Mouse (Mus musculus) midbrain, embryonic 13.5 days (tissue): ENCODE measurements at regions not wholly inside any gene's neighbourhood (a gene's known extent, or its start where the extent isn't known, plus 50 kb on each side); places are given as distances from the start of the nearest gene placed in this dataset.

ENCODE experiments used
- ATAC-seq: fragments of 200-750 bp; cut with Nextera tagmentation; 2 replicates; pipeline ENCODE4 v1.8.0; 2017; ENCODE audit warnings: mild to moderate bottlenecking, moderate TSS enrichment, moderate library complexity
- H3K27ac ChIP-seq: fragments of 300-500 bp; sonication (generic); 2 replicates; pipeline ENCODE4 v1.5.1; 2015; ENCODE audit warnings: inconsistent platforms, mild to moderate bottlenecking, moderate library complexity
- H3K27me3 ChIP-seq: fragments of 300-500 bp; sonication (generic); 2 replicates; pipeline ENCODE4 v1.6.1; 2015; ENCODE audit warnings: mild to moderate bottlenecking, inconsistent platforms
- H3K36me3 ChIP-seq: fragments of 300-500 bp; sonication (generic); 2 replicates; pipeline ENCODE4 v1.6.1; 2015; ENCODE audit warnings: mild to moderate bottlenecking, inconsistent platforms
- H3K4me1 ChIP-seq: fragments of 300-500 bp; sonication (generic); replicated peaks from 2 replicates; pipeline ENCODE4 v1.6.1; 2015; ENCODE audit warnings: inconsistent platforms
- H3K4me2 ChIP-seq: fragments of 300-500 bp; sonication (generic); replicated peaks from 2 replicates; pipeline ENCODE4 v1.6.1; 2015; ENCODE audit warnings: moderate library complexity, mild to moderate bottlenecking, inconsistent platforms
- H3K4me3 ChIP-seq: fragments of 300-500 bp; sonication (generic); replicated peaks from 2 replicates; pipeline ENCODE4 v1.5.1; 2015; ENCODE audit warnings: mild to moderate bottlenecking, inconsistent platforms
- H3K9ac ChIP-seq: fragments of 300-500 bp; sonication (generic); replicated peaks from 2 replicates; pipeline ENCODE4 v1.6.1; 2015; ENCODE audit warnings: mild to moderate bottlenecking, inconsistent platforms
- H3K9me3 ChIP-seq: fragments of 300-500 bp; sonication (generic); 2 replicates; pipeline ENCODE4 v1.6.1; 2016; ENCODE audit warnings: mild to moderate bottlenecking, inconsistent platforms
- WGBS: fragments of 180-500 bp; shearing (Covaris S2); methylation state at CpG from one replicate; pipeline ENCODE4 v1.1.7; 2015; 5-methylcytosine and 5-hydroxymethylcytosine counted together

DNA sequence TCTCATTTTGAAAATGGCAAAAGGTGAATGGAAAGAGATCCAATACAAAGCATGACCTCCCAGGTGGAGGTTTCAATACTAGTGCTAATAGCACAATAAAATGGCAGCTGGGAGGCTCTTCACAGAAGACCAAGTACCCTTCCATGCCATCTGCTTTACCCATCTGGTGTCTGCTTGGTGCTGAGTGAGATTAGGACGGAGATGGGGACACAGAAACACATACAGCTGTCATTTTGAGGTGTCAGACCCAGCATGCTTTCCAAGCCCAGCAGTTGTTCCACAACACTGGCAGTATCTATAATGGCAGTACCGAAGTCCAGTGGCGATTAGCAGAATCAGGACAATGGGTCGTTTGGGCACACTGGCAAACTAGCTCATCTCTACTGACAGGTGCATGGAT lies 118.9 kb upstream of the 1700064H15Rik start:
- no peaks in the 10 kb centered on the region for H3K27me3 ChIP-seq
- 80% methylated on average over 4 of the region's 4 CpGs for WGBS
- H3K4me3 ChIP-seq, result no peak overlapping the region
- no peak overlapping the region for H3K27ac ChIP-seq
- H3K4me2 ChIP-seq, result no peak overlapping the region
- H3K9ac ChIP-seq, result no peak overlapping the region
- H3K4me1 ChIP-seq, result no peaks in the 10 kb centered on the region
- ATAC-seq, result no peak
- no peaks in the 10 kb centered on the region for H3K36me3 ChIP-seq
- H3K9me3 ChIP-seq, result no peaks in the 10 kb centered on the region

DNA sequence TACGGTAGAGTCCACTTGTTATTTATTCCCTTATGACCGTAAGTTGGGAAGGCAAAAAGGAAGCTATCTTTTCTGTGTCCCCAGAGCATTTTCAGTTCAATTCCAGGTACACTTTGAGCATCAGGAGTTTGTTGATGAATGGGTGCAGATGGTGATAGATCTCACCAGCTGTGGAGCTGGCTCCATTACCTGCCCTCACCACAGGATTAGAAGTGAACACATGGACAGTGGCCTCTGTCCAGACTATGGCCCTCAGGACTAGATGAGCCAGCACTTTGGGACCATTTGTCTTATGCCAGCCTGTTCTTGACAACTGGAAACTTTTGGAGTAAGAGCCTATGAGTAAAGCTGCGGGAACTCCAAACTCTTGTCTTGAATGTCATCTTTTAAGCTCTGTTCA lies 123.5 kb upstream of the 1700064H15Rik start:
- H3K27ac ChIP-seq, result no peak overlapping the region
- H3K27me3 ChIP-seq, result no peaks in the 10 kb centered on the region
- no peaks in the 10 kb centered on the region for H3K4me1 ChIP-seq
- no peak overlapping the region for H3K4me2 ChIP-seq
- no peaks in the 10 kb centered on the region for H3K9me3 ChIP-seq
- H3K4me3 ChIP-seq, result no peak overlapping the region
- no peak overlapping the region for H3K9ac ChIP-seq
- no peaks in the 10 kb centered on the region for H3K36me3 ChIP-seq
- no peak for ATAC-seq
- 92% methylated on average over 3 of the region's 3 CpGs for WGBS

DNA sequence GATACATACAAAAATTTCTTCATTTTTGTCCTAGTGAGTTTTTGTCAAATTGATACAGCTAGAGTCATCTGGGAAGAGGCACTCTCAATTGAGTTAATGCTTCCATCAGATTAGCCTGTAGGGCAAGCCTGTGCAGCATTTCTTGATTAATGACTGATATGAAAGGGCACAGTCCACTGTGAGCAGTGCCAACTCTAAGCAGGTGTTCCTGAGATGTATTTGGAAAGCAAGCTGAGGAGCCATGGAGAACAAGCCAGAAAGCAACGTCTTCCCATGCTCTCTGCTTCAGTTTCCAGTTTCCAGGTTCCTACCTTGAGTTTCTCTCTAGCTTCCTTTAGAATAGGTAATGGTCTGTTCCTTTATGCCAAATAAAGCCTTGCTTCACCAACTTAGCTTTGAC lies 125.5 kb upstream of the 1700064H15Rik start:
- H3K4me3 ChIP-seq, result no peak overlapping the region
- ATAC-seq, result no peak
- WGBS, result 81% methylated on average over 1 of the region's 1 CpGs

DNA sequence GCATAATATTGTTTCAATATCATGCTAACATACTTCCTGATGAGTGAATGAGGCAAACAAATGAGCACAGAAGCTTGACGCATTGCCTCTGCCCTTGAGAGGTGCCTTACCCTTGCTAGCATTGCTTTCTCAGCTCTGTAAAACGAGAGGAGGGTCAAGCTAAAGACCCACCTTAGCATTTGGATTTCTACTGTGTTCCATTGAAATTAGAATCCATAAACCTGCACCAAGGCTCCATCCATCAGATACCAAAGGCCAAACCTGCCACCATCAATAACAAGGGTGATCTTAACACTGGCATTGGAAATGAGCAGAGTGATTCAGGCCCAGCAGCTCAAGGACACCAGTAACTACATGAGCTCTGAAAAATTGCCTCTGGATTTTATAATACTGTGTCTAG lies 126.2 kb upstream of the 1700064H15Rik start:
- WGBS, result 81% methylated on average over 2 of the region's 2 CpGs
- Histone ChIP-seq H3K9ac (no peak overlapping the region), H3K4me2 (no peak overlapping the region), H3K27me3 (no peaks in the 10 kb centered on the region), H3K27ac (no peak overlapping the region), H3K9me3 (no peaks in the 10 kb centered on the region), H3K4me1 (no peaks in the 10 kb centered on the region), H3K36me3 (no peaks in the 10 kb centered on the region), H3K4me3 (no peak overlapping the region)
- no peak for ATAC-seq

More for the DNA sequence above, 125.5 kb upstream of the 1700064H15Rik start:
- Histone ChIP-seq H3K36me3 (no peaks in the 10 kb centered on the region), H3K9ac (no peak overlapping the region), H3K4me2 (no peak overlapping the region), H3K27ac (no peak overlapping the region), H3K27me3 (no peaks in the 10 kb centered on the region), H3K4me1 (no peaks in the 10 kb centered on the region), H3K9me3 (no peaks in the 10 kb centered on the region)

DNA sequence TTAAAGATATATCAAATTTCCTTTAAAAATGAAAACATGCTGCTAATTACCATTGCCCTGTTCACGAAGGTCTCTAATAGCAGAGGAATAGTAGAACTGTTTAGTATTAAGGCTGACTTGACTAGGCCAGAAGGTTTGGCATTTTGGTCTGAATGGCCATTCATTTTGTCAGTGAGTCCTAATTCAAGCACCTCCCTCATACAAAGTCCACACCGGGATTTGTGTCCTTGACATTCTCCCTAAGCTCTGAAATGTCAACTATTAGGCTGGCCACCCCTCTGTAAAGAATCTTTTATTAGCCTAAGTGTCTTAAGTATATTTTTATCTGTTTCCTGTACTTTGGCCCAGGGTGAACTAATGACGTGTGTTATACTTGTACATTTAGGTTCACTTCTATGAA lies 126.7 kb upstream of the 1700064H15Rik start:
- 84% methylated on average over 3 of the region's 3 CpGs for WGBS
- ATAC-seq, result no peak

DNA sequence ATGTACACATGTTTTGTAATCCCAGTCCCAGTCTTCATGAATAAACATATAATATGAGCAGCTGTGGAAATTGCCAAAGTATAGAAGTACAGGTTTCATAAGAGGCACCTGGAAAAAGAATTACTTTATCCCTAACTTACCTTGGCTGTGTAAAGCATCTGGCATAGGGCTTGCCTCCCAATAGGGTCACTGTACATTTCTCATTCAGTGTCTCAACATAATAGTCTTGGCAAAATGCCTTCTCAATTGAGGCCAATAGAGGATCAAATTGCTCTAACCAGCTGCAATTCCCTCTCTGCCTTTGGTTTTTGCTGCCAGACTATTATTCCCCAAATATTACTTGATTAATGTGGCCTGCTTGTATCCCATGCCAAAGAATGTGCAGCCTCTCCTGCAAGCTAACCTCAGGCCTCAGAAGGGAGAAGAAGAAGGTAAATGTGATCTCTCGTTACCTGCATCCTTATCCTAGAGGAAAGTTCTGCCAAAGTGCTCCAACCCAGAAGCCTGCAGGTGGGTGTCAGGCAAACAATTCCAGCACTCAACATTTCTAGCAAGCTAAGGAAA lies 158.2 kb upstream of the Cp start:
- Histone ChIP-seq H3K9ac (no peak overlapping the region), H3K36me3 (no peaks in the 10 kb centered on the region), H3K4me3 (no peak overlapping the region), H3K9me3 (no peaks in the 10 kb centered on the region), H3K27ac (no peak overlapping the region), H3K4me2 (no peak overlapping the region), H3K27me3 (no peaks in the 10 kb centered on the region), H3K4me1 (no peaks in the 10 kb centered on the region)
- WGBS, result 97% methylated on average over 1 of the region's 1 CpGs
- ATAC-seq, result no peak

More for the DNA sequence above, 126.7 kb upstream of the 1700064H15Rik start:
- Histone ChIP-seq H3K9me3 (no peaks in the 10 kb centered on the region), H3K4me1 (no peaks in the 10 kb centered on the region), H3K27ac (no peak overlapping the region), H3K4me2 (no peak overlapping the region), H3K9ac (no peak overlapping the region), H3K4me3 (no peak overlapping the region), H3K36me3 (no peaks in the 10 kb centered on the region), H3K27me3 (no peaks in the 10 kb centered on the region)

DNA sequence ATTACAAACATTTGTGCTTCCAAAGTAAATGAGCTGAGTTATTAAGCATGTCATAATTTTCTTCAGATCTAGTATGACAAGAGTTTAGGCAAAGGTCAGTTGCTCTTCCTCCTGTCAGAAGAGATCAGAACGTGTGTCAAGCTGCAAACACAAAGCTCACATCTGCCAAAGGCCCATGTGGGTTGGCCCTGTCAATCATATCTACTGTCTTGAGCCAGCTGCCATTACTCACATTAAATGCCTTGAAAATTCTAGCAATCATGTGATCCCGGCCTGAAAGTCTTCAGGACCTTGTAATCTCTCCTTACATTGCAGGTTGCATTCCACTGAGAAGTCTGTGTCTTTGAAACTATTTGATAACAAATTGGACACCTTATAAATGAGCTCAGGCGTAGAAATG lies 146.8 kb upstream of the Cp start:
- H3K27me3 ChIP-seq, result no peaks in the 10 kb centered on the region
- no peak overlapping the region for H3K4me3 ChIP-seq
- ATAC-seq, result no peak

DNA sequence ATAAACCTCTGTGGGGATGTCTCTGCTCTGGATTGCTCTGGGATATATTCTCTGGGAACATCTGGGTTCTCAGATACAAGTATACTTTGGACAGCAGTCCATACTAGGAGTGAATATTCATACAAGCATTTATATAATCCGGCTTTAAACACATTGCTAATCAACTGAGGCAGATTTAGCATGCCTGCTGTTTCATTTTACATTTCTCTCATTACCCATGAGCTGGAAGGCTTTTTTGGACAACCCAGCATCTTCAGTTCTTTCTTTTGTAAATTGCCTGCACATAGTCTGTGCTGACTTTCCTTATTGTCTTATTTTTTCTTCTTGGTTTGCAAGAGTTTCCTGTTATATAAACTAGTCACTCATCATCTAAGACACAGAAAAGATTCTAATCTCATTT lies 131.9 kb upstream of the Cp start:
- H3K4me1 ChIP-seq, result no peaks in the 10 kb centered on the region
- no peak for ATAC-seq
- no peaks in the 10 kb centered on the region for H3K36me3 ChIP-seq
- no peaks in the 10 kb centered on the region for H3K9me3 ChIP-seq
- no peaks in the 10 kb centered on the region for H3K27me3 ChIP-seq
- WGBS, result 86% methylated on average over 1 of the region's 1 CpGs
- no peak overlapping the region for H3K27ac ChIP-seq
- no peak overlapping the region for H3K4me2 ChIP-seq
- no peak overlapping the region for H3K9ac ChIP-seq
- H3K4me3 ChIP-seq, result no peak overlapping the region

More for the DNA sequence above, 146.8 kb upstream of the Cp start:
- no peak overlapping the region for H3K27ac ChIP-seq
- WGBS, result 80% methylated on average over 3 of the region's 3 CpGs
- H3K4me1 ChIP-seq, result no peaks in the 10 kb centered on the region
- H3K36me3 ChIP-seq, result no peaks in the 10 kb centered on the region
- no peaks in the 10 kb centered on the region for H3K9me3 ChIP-seq
- H3K9ac ChIP-seq, result no peak overlapping the region
- H3K4me2 ChIP-seq, result no peak overlapping the region

DNA sequence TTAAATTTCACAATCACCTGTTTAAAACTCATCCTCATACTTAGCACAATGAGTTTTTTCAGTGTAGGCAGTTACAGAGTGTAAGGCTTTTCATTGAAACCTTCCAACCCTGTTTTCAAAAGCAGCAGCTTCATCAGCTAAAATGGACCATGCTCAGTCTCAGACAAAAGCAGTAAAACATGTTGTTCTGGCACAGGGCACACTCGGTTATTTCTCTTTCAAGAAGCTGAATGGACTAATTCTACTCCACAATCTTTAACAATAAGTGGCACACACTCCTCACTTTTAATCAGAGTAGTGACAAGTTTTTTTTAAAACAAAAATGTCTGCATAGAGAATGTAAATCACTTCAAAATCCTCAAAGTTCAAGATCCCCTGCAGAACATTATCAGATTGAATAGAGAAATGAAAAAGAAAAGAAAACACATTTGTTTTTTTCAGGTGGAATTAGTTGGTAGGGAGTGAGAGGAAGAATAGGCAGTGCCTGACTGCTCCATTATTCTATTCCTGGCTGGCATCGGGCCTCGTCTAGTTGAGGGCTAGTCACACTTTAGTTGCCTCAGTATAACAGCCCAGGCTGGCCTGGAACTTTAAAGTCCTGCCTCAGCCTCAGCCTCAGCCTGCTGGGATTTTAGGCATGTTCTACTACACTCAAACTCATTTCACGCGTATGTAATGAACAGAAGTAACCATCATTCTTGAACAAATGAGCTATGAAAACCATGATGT lies 128.2 kb upstream of the Cp start:
- no peak overlapping the region for H3K9ac ChIP-seq
- WGBS, result 52% methylated on average over 5 of the region's 5 CpGs

DNA sequence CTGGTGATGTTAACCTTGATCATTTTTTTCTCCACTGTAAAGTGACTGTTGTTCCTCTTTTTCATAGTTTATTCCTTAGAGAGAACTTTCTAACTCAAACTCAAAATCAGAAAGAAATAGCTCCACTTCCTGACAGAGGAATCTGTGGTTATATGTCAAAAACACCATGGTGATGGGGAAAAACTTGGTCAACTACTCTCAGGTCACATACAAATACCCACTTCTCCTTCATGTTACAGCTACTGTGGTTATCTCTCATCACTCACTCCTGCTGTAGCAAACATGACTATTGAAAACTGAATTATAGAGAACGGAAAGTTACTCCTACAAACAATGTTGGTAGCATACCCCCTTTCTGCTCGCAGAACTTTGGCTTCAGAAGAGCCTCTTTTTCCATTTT lies 127.1 kb upstream of the Cp start:
- no peaks in the 10 kb centered on the region for H3K4me1 ChIP-seq
- no peak for ATAC-seq
- no peak overlapping the region for H3K4me3 ChIP-seq
- H3K4me2 ChIP-seq, result no peak overlapping the region
- H3K36me3 ChIP-seq, result no peaks in the 10 kb centered on the region
- no peaks in the 10 kb centered on the region for H3K27me3 ChIP-seq
- 93% methylated on average over 2 of the region's 2 CpGs for WGBS
- H3K9ac ChIP-seq, result no peak overlapping the region
- no peak overlapping the region for H3K27ac ChIP-seq
- no peaks in the 10 kb centered on the region for H3K9me3 ChIP-seq

More for the DNA sequence above, 128.2 kb upstream of the Cp start:
- Histone ChIP-seq H3K27ac (no peak overlapping the region), H3K4me3 (no peak overlapping the region), H3K27me3 (no peaks in the 10 kb centered on the region), H3K4me2 (no peak overlapping the region), H3K9me3 (no peaks in the 10 kb centered on the region), H3K4me1 (no peaks in the 10 kb centered on the region), H3K36me3 (no peaks in the 10 kb centered on the region)
- 0 out of 2 replicates have a peak, but pooled peaks have one; percentile 43 for ATAC-seq

DNA sequence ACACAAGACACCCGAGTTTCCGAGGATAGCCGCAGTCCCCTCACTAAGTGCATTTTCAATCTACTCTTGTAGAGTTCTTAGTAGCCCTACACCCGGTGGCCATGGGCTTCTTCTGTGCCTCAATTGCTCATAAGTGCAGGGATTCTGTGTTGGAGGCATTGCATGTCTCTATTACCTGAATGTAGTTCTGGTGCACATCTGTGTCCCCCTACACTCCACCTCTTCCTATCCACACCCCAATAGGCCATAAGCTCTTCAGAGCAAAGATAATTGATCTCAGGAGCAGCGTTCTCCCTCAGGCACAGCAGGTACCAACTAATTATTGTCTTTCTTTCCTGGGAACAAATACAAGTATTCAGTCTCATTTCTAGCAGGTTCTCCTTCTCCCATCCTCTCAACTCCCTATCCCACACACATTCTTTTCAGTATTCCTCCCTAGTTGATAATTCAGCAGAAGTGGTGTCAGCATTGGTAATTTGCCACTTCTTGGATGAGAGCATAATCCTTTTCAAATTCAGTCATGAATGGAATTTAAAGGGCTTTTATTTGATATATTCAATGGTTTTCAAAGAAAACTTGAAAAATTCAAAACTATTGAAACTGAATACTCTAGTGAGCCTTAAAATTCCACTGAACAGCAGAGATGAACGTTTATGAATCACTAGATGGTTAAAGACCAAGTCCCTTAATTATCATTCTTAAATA lies 108.7 kb upstream of the Cp start:
- H3K27ac ChIP-seq, result no peak overlapping the region

DNA sequence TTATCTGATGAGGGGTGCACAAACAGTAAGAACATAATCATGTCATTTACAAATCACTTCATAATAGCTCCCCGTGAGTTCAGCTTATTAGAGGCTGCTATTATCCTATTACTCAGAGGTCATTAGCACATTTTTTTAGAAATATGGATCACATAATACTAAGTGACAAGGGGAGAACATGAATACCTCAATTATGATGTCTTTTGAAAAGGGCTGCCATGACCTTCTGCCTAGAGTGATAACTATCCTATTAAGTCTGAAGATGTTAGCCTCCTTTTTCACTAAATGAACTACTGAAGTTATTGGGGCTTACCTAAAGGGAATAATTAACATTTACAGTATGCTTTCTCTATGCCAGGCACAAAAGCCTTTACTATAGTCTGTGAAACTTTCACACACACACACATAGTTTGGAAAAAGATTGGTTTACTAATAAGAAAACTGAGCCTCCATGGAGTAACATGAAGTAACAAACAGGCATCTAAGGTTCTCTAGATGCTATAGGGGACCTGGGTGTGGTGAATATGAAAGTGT lies 108.1 kb upstream of the Cp start:
- Histone ChIP-seq H3K9me3 (no peaks in the 10 kb centered on the region), H3K9ac (no peak overlapping the region), H3K27ac (no peak overlapping the region), H3K4me2 (no peak overlapping the region), H3K4me3 (no peak overlapping the region), H3K27me3 (no peaks in the 10 kb centered on the region), H3K4me1 (no peaks in the 10 kb centered on the region), H3K36me3 (no peaks in the 10 kb centered on the region)
- 78% methylated on average over 1 of the region's 1 CpGs for WGBS
- no peak for ATAC-seq

More for the DNA sequence above, 108.7 kb upstream of the Cp start:
- Histone ChIP-seq H3K4me2 (no peak overlapping the region), H3K27me3 (no peaks in the 10 kb centered on the region), H3K36me3 (no peaks in the 10 kb centered on the region), H3K9ac (no peak overlapping the region), H3K9me3 (no peaks in the 10 kb centered on the region), H3K4me1 (no peaks in the 10 kb centered on the region), H3K4me3 (no peak overlapping the region)
- 81% methylated on average over 6 of the region's 6 CpGs for WGBS
- no peak for ATAC-seq
